Mouse (Mus musculus) naive thymus-derived CD4-positive, alpha-beta T cell, adult 2 months (primary cell): ENCODE measurements at regions not wholly inside any gene's neighbourhood (a gene's known extent, or its start where the extent isn't known, plus 50 kb on each side); places are given as distances from the start of the nearest gene placed in this dataset.
A peak's percentile ranks its signal among the peaks of the same experiment; 100 is the strongest.
"Not testable (repeated sequence)": the region's sequence is repeated elsewhere in the genome, so short reads cannot be mapped to it uniquely, and the experiment has no call there.

Experiments
- DNase-seq: peaks from one replicate; pipeline ENCODE4 v3.0.0-alpha.2; 2011; ENCODE audit warnings: low read depth

DNA sequence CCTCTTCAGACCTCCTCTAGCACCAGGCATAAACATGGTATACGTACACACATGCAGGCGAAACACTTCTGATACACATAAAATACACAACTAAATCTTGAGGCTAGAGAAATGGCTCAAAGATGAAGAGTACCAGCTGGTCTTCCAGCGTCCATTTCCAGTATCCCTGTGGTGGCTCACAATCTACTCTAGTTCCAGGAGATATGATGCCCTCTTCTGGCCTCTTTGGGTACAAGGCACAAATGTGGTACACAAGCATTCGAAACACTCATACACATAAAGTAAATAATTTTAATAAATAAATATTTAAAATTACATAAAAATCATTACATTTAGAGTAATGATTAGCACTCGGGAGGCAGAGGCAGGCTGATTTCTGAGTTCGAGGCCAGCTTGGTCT is 50.7 kb upstream of the Rabgap1l start:
- DNase-seq, result peak; percentile 8

DNA sequence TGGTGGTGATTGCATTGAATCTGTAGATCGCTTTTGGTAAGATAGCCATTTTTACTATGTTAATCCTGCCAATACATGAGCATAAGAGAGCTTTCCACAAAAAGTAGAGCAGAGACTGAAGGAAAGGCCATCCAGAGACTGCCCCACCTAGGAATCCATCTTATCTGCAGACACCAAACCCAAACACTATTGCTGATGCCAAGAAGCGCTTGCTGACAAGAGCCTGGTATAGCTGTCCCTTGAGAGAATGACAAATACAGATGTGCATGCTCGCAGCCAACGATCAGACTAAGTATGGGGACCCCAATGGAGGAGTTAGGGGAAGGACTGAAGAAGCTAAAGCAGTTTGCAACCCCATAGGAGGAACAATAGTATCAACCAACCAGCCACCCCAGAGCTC is 51.7 kb upstream of the Rabgap1l start:
- DNase-seq, result not testable (repeated sequence)

DNA sequence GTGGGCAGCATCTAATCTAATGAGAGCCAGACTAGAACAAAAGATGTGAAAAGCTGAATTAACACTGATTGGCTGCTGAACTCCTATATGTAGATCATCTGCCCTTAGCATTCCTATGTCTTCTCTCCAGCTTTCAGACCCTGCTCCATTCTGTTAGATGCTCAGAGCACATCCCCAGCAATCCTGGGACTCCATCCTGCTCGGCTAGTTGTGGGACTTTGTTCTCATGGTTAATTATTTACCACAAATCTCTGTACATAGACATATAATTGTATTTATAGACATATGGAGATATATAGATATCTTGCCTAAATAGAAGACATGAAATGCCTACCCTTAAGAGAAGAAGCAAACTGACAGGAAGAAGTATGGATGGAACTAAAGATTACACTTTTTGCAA is 55.5 kb upstream of the Rc3h1 start:
- DNase-seq, result no peak

DNA sequence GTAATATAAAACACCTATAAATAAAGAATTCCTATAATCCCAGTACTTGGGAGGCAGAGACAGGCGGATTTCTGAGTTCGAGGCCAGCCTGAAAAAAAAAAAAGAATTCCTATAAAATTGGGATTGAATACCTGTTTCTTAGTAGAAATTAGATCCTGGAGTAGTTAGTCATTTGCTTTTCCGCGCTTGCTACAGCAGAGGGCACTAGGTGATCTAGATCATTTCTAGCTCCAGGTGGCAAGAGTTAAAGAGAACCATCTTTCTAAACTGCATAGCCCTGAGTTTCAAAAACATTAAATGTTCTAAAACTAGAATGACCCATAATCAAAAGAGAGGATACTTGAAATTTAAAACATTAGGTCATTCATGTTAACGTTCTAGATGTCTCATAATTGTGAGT is 51.8 kb upstream of the Rc3h1 start:
- DNase-seq, result no peak

DNA sequence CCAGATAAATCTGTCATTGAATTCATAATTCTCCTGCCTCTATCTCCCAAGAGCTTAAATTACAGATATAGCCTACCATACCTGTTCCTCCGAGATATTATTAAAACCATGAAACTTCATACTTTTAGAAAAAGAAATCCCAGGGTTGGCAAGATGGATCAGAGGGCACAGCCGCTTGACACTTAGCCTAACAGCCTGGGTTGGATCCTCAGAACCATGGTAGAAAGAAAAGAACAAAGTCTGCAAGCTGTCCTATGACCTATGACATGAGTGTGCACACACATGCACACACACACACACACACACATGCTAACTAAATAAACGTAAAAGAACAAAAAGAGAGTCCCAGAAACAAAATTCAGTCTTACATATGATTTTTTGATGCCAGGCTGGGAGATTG is 50.8 kb upstream of the Rc3h1 start:
- DNase-seq, result no peak

DNA sequence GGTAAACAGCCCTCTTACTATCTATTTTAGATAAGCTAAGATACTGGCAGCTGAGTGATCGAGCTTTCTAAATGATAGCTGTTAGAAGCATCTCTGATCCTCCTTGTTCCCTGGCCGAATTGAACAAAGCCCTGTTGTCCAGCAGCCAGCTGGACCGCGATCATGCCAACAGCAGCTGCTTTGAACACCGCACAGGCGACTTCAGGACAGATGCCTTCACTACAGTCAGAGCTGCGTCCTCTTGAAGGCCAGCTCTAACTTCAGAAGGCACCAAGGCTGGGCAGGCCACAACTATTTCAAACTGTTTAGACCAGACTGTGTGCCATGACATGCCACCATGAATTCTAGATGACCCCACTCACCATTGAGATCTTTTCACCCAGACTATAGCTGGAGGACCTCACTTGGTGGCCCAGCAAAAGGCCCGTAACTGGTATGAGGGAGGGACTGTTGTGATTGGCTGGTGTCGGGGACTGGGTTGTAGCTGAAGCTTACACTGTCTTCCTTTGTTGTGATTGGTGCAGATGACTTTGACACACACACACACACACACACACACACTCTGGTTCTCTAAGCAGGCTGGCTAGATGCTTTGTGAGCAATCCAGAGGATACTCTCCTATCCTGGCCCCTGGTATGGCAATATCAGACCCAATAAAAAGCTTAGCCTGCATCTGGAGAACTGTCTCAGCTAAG is 50.1 kb upstream of the Rc3h1 start:
- DNase-seq, result no peak
